Mouse (Mus musculus) erythroblast, adult 5-6 weeks (primary cell): ENCODE data around the gene Zyg11b. TPM values are rescaled to one million over a fixed set of nuclear protein-coding genes. Genes with fewer than 3 reads are reported as not detected.
A peak's percentile ranks its signal among the peaks of the same experiment; 100 is the strongest.

ENCODE experiments used
- ATAC-seq: replicated peaks from 2 replicates; pipeline ENCODE4 v1.8.0; 2016; ENCODE audit warnings: moderate number of reproducible peaks, mild to moderate bottlenecking, moderate TSS enrichment, inconsistent platforms; ENCODE audit not compliant: poor library complexity, low FRiP score, severe bottlenecking
- total RNA-seq, 2 experiments: library from RNA; stranded (forward) in 1 of 2; stranded (reverse) in 1 of 2; fragments of 150-400 nt in 1 of 2; fragments of 200-764, 138-1000 nt in 1 of 2; gene quantifications; 2 replicates each; pipeline versions ENCODE4 v1.2.3 to v1.2.4; 2015 to 2017; ENCODE audit warnings: low replicate concordance in 2 of 2

The Zyg11b gene
- 3.8 and 4.0 TPM in 2 replicates for total RNA-seq (2015; ENCODE audit: low replicate concordance)
- 3.8 and 3.9 TPM in 2 replicates for total RNA-seq (2017; ENCODE audit: low replicate concordance)

- ATAC-seq: peak; percentile 94
Measured at GRCm38 (mm10) chr4:108300670-108301373, at the start of gene Zyg11b. Gene Zyg11b (minus strand): TSS chr4:108301096.

GRCm38 (mm10) chr4:108349836-108350547 lies 49.1 kb upstream of the Zyg11b start:
- no peak for ATAC-seq

- no peak for ATAC-seq
Measured at GRCm38 (mm10) chr4:108349064-108349463, 48.2 kb upstream of the Zyg11b start.

GRCm38 (mm10) chr4:108348256-108348875 lies 47.5 kb upstream of the Zyg11b start:
- no peak for ATAC-seq

GRCm38 (mm10) chr4:108347111-108347510 lies 46.2 kb upstream of the Zyg11b start:
- no peak for ATAC-seq

- no peak for ATAC-seq
Measured at GRCm38 (mm10) chr4:108345826-108346225, 44.9 kb upstream of the Zyg11b start.

GRCm38 (mm10) chr4:108344631-108345083 lies 43.8 kb upstream of the Zyg11b start:
- ATAC-seq: no peak

- ATAC-seq: peak; percentile 64; the same call in 1 of the 2 replicates
Measured at GRCm38 (mm10) chr4:108339277-108339690, 38.4 kb upstream of the Zyg11b start.

- no peak for ATAC-seq
Measured at GRCm38 (mm10) chr4:108338811-108339210, 37.9 kb upstream of the Zyg11b start.

GRCm38 (mm10) chr4:108338321-108338733 lies 37.4 kb upstream of the Zyg11b start:
- ATAC-seq: no peak

- ATAC-seq: no peak
Measured at GRCm38 (mm10) chr4:108337817-108338216, 36.9 kb upstream of the Zyg11b start.

- ATAC-seq: no peak
Measured at GRCm38 (mm10) chr4:108336765-108337164, 35.9 kb upstream of the Zyg11b start.

GRCm38 (mm10) chr4:108335413-108335812 lies 34.5 kb upstream of the Zyg11b start:
- ATAC-seq: no peak

GRCm38 (mm10) chr4:108332041-108332440 lies 31.1 kb upstream of the Zyg11b start:
- ATAC-seq: no peak

GRCm38 (mm10) chr4:108329840-108330239 lies 28.9 kb upstream of the Zyg11b start:
- no peak for ATAC-seq

GRCm38 (mm10) chr4:108327730-108328484 lies 27.0 kb upstream of the Zyg11b start, which contains the start of gene Coa7:
Gene Coa7 (plus strand): TSS chr4:108328140.
- peak; percentile 99 for ATAC-seq

GRCm38 (mm10) chr4:108327071-108327579 lies 26.2 kb upstream of the Zyg11b start:
- ATAC-seq: no peak

GRCm38 (mm10) chr4:108323588-108323987 lies 22.7 kb upstream of the Zyg11b start:
- ATAC-seq: no peak

GRCm38 (mm10) chr4:108320627-108321380 lies 19.9 kb upstream of the Zyg11b start:
- no peak for ATAC-seq
